Mouse (Mus musculus) megakaryocyte, embryonic 14.5 days (primary cell): ENCODE measurements at regions not wholly inside any gene's neighbourhood (a gene's known extent, or its start where the extent isn't known, plus 50 kb on each side); places are given as distances from the start of the nearest gene placed in this dataset.

ENCODE experiments used
- FLI1 ChIP-seq: IDR thresholded peaks from 2 replicates; pipeline ENCODE4 v1.6.1; 2012; ENCODE audit warnings: low read length, inconsistent platforms, mixed read lengths
- GATA1 ChIP-seq: IDR thresholded peaks from 3 replicates; pipeline ENCODE4 v1.6.1; 2012; ENCODE audit warnings: mixed read lengths, low read length, inconsistent platforms, borderline replicate concordance

- TF ChIP-seq FLI1 (no peak), GATA1 (no peak)
Observed at GRCm38 (mm10) chr17:85889746-85890532, 201.9 kb upstream of the Six2 start.
